Mouse (Mus musculus) myocyte (in vitro differentiated cells): ENCODE results near the gene Hectd1.

Experiments used
- CEBPB ChIP-seq: IDR thresholded peaks from 2 replicates; pipeline ENCODE4 v1.6.1; 2011; ENCODE audit warnings: mild to moderate bottlenecking, moderate library complexity; ENCODE audit not compliant: poor library complexity, insufficient read depth, severe bottlenecking
- E2F4 ChIP-seq: IDR thresholded peaks from one replicate; pipeline ENCODE4 v1.6.1; 2011; ENCODE audit warnings: mild to moderate bottlenecking, control low read depth, moderate library complexity; ENCODE audit not compliant: insufficient read depth
- MAX ChIP-seq: IDR thresholded peaks from one replicate; pipeline ENCODE4 v1.6.1; 2011; ENCODE audit warnings: low read depth, mild to moderate bottlenecking, control low read depth
- MYOD1 ChIP-seq, 3 experiments: IDR thresholded peaks; one replicate each; pipeline ENCODE4 v1.6.1; 2011; ENCODE audit warnings: control low read depth in 2 of 3, low read depth in 2 of 3, mild to moderate bottlenecking in 2 of 3, moderate library complexity in 1 of 3; ENCODE audit not compliant: insufficient read length in 2 of 3, control insufficient read depth in 1 of 3
- MYOG ChIP-seq, 3 experiments: IDR thresholded peaks; one replicate each; pipeline ENCODE4 v1.6.1; 2011; ENCODE audit warnings: control low read depth in 2 of 3, low read depth in 2 of 3, mild to moderate bottlenecking in 2 of 3; ENCODE audit not compliant: insufficient read length in 2 of 3, control insufficient read depth in 1 of 3, insufficient read depth in 1 of 3
- POLR2A ChIP-seq: IDR thresholded peaks from one replicate; pipeline ENCODE4 v1.6.1; 2011; ENCODE audit warnings: low read depth, mild to moderate bottlenecking, control low read depth, moderate library complexity; ENCODE audit not compliant: insufficient read length
- POLR2AphosphoS2 ChIP-seq: IDR thresholded peaks from one replicate; pipeline ENCODE4 v1.6.1; 2011; ENCODE audit warnings: low read depth, control low read depth; ENCODE audit not compliant: insufficient read length
- TCF12 ChIP-seq: IDR thresholded peaks from one replicate; pipeline ENCODE4 v1.6.1; 2011; ENCODE audit warnings: mild to moderate bottlenecking, control low read depth; ENCODE audit not compliant: poor library complexity, insufficient read depth, severe bottlenecking
- TCF3 ChIP-seq: IDR thresholded peaks from one replicate; pipeline ENCODE4 v1.6.1; 2011; ENCODE audit warnings: low read depth, control low read depth; ENCODE audit not compliant: insufficient read length
- USF1 ChIP-seq: IDR thresholded peaks from one replicate; pipeline ENCODE4 v1.6.1; 2011; ENCODE audit warnings: low read depth, mild to moderate bottlenecking, control low read depth, moderate library complexity

DNA sequence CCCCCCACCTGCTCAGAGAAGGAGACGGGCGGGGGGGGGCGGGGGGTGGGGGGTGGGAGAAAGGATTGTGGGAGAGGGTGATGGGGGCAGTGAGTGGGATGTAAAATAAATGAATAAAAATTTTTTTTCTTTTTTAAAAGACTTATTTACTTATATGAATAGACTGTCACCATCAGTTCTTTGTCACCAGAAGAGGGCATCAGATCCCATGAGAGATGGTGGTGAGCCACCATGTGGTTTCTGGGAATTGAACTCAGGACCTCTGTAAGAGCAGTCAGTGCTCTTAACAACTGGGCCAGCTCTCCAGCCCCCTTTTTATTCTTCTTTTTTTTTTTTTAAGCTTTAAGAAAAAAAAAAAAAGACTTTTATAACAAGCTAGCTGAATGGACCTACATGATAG, 7.1 kb downstream of the Hectd1 start:
- TF ChIP-seq MYOD1 (IDR thresholded peaks at IDR 0.05; ENCODE audit: control insufficient read depth in 1 of 3, insufficient read length in 2 of 3, low read depth in 2 of 3) = no peak
- TF ChIP-seq POLR2A = no peak
- TF ChIP-seq CEBPB = no peak
- TF ChIP-seq TCF12 = no peak
- no peak for TF ChIP-seq USF1
- TF ChIP-seq POLR2AphosphoS2 = no peak
- no peak for TF ChIP-seq MAX
- TF ChIP-seq E2F4 = no peak
- no peak for TF ChIP-seq TCF3
- TF ChIP-seq MYOG (IDR thresholded peaks at IDR 0.05; ENCODE audit: control insufficient read depth in 1 of 3, insufficient read depth in 1 of 3, insufficient read length in 2 of 3, low read depth in 2 of 3) = no peak
